Mouse (Mus musculus) limb, embryonic 11.5 days (tissue): ENCODE results near the gene Mylk. TPM values are rescaled to one million over a fixed set of nuclear protein-coding genes. Genes with fewer than 3 reads are reported as not detected.
A peak's percentile ranks its signal among the peaks of the same experiment; 100 is the strongest.

Source experiments
- ATAC-seq: fragments of 200-750 bp; cut with Nextera tagmentation; 2 replicates; pipeline ENCODE4 v1.8.0; 2017; ENCODE audit warnings: low read depth; ENCODE audit not compliant: insufficient number of reproducible peaks, low FRiP score, low TSS enrichment
- DNase-seq: peaks from one replicate; pipeline ENCODE4 v3.0.0-alpha.2; 2015; ENCODE audit warnings: low spot score
- H3K27ac ChIP-seq: fragments of 300-500 bp; sonication (generic); replicated peaks from 2 replicates; pipeline ENCODE4 v1.5.1; 2014; ENCODE audit warnings: low read depth, mild to moderate bottlenecking, low read length
- H3K27me3 ChIP-seq: fragments of 300-500 bp; sonication (generic); 2 replicates; pipeline ENCODE4 v1.6.1; 2014; ENCODE audit warnings: mild to moderate bottlenecking, low read length, mixed read lengths; ENCODE audit not compliant: control insufficient read depth, insufficient read depth
- H3K36me3 ChIP-seq: fragments of 300-500 bp; sonication (generic); 2 replicates; pipeline ENCODE4 v1.6.1; 2014; ENCODE audit warnings: mild to moderate bottlenecking, low read length, moderate library complexity, mixed read lengths; ENCODE audit not compliant: control insufficient read depth, insufficient read depth
- H3K4me1 ChIP-seq: fragments of 300-500 bp; sonication (generic); 2 replicates; pipeline ENCODE4 v1.6.1; 2014; ENCODE audit warnings: low read length, mixed read lengths; ENCODE audit not compliant: control insufficient read depth, insufficient read depth
- H3K4me2 ChIP-seq: fragments of 300-500 bp; sonication (generic); 2 replicates; pipeline ENCODE4 v1.6.1; 2014; ENCODE audit warnings: low read depth, mild to moderate bottlenecking, moderate library complexity; ENCODE audit not compliant: severe bottlenecking
- H3K4me3 ChIP-seq: fragments of 300-500 bp; sonication (generic); 2 replicates; pipeline ENCODE4 v1.5.1; 2014; ENCODE audit warnings: low read depth, low read length
- H3K9ac ChIP-seq: fragments of 300-500 bp; sonication (generic); 2 replicates; pipeline ENCODE4 v1.6.1; 2014; ENCODE audit warnings: mild to moderate bottlenecking, low read length
- H3K9me3 ChIP-seq: fragments of 300-500 bp; sonication (generic); 2 replicates; pipeline ENCODE4 v1.6.1; 2016; ENCODE audit warnings: low read length; ENCODE audit not compliant: control insufficient read depth
- whole genome bisulfite sequencing: fragments of 180-500 bp; shearing (Covaris S2); extraction: QIAGEN DNeasy Blood & Tissue Kit; methylation state at CpG from one replicate; pipeline ENCODE4 v1.1.7; 2014; 5-methylcytosine and 5-hydroxymethylcytosine counted together
- polyA plus RNA-seq: library from polyadenylated mRNA; unstranded; fragments of >200 nt; fragmentation: Nextera tagmentation; extraction: Ambion mirVana; gene quantifications from 2 replicates; pipeline ENCODE4 v1.2.1, GENCODE M21; 2014

Gene Mylk
- polyA plus RNA-seq, 1 experiment from 2014 or later = 5.4 TPM

DNA sequence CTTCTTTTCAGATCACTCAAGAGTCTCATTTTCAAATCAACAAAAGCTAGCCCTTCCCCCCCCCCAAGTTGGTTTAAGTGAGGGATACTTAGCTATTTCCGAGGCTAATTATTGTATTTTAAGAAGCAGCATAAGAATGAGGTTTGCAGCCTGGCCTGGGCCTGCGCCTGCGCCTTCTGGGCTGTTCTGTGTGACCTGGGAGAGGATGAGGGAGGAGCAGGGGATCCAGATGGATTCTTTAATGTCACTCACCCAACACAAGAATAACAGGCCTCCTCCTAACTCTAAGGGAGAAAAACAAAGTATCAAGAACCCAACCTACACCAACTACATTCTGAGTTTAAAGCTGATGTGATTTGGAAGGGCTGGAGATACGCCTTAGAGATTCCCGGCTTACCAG is 214.3 kb downstream of the Mylk start:
- ATAC-seq (no peak), DNase-seq (no peak)
- WGBS = 87% methylated on average over 5 of the region's 5 CpGs
- Histone ChIP-seq H3K4me3 (no peak overlapping the region), H3K9ac (no peak overlapping the region), H3K27ac (no peak overlapping the region), H3K36me3 (no peaks in the 10 kb centered on the region), H3K4me2 (no peak overlapping the region), H3K4me1 (peaks cover 26% of the 10 kb centered on the region), H3K27me3 (no peaks in the 10 kb centered on the region), H3K9me3 (0 out of 2 replicates have a peak, but pooled peaks cover 4% of the 10 kb centered on the region)

DNA sequence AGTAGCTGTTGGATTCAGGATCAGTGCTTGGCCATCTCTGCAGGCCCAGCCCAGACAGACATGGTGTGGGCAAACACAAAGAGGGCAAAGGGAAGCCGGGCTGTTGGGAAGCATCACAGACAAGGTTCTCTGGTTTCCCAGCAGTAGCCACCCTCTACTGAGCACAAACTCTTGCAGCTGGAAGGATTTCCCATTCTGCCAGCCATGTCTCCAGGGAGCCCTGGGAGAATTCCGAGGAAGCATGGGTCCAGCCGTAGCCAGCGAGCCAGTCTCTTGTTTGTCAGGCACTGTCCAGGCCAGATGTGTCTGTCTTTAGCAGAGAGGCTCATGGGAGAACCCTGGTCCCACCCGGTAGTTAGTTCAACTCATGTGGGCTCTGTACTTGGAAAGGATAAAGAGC is 215.2 kb downstream of the Mylk start:
- WGBS = 81% methylated on average over 5 of the region's 5 CpGs
- Histone ChIP-seq H3K27ac (no peak overlapping the region), H3K4me1 (peaks cover 26% of the 10 kb centered on the region)

GRCm38 (mm10) chr16:34960866-34961582 is 216.0 kb downstream of the Mylk start:
- H3K4me2 ChIP-seq = no peak overlapping the region
- no peaks in the 10 kb centered on the region for H3K36me3 ChIP-seq
- no peak overlapping the region for H3K9ac ChIP-seq
- H3K27me3 ChIP-seq = no peaks in the 10 kb centered on the region
- H3K9me3 ChIP-seq = no peaks in the 10 kb centered on the region
- no peak for ATAC-seq
- DNase-seq = no peak
- H3K4me1 ChIP-seq = peaks cover 26% of the 10 kb centered on the region
- WGBS = 53% methylated on average over 9 of the region's 9 CpGs
- no peak overlapping the region for H3K27ac ChIP-seq
- no peak overlapping the region for H3K4me3 ChIP-seq

More for the DNA sequence above, 215.2 kb downstream of the Mylk start:
- DNase-seq (no peak), ATAC-seq (no peak)
- H3K9me3 ChIP-seq = no peaks in the 10 kb centered on the region
- no peaks in the 10 kb centered on the region for H3K36me3 ChIP-seq
- no peaks in the 10 kb centered on the region for H3K27me3 ChIP-seq
- H3K4me3 ChIP-seq = no peak overlapping the region
- no peak overlapping the region for H3K9ac ChIP-seq
- H3K4me2 ChIP-seq = no peak overlapping the region

- no peak for ATAC-seq
- Histone ChIP-seq H3K9ac (no peak overlapping the region), H3K27me3 (no peaks in the 10 kb centered on the region), H3K4me3 (no peak overlapping the region), H3K36me3 (no peaks in the 10 kb centered on the region), H3K27ac (no peak overlapping the region), H3K4me2 (no peak overlapping the region), H3K4me1 (peaks cover 23% of the 10 kb centered on the region), H3K9me3 (no peaks in the 10 kb centered on the region)
- DNase-seq = no peak
- WGBS = 89% methylated on average over 4 of the region's 4 CpGs
Observed at GRCm38 (mm10) chr16:34962322-34962721, 217.3 kb downstream of the Mylk start.

DNA sequence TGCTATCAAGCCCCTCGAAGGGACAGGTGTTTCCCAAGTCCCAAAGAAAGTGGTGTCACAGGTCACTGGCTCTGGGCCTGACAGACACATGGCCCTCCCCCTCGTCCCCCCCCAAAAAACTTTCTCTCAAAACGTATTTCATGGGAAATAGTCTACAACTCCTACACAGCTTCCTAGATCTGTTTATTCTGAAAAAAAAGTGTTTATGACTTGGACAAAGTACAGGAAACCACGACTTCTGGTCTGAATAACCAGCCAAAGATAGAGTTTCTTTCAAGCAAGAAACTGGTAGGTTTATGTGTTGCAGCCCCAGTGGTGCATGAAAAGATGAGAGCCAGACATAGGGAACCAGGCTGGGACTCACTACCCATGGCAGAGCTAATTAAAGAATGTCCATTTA is 218.0 kb downstream of the Mylk start:
- ATAC-seq = no peak
- Histone ChIP-seq H3K27ac (no peak overlapping the region), H3K4me1 (peaks cover 20% of the 10 kb centered on the region), H3K36me3 (no peaks in the 10 kb centered on the region), H3K9me3 (no peaks in the 10 kb centered on the region), H3K4me3 (no peak overlapping the region), H3K27me3 (no peaks in the 10 kb centered on the region), H3K4me2 (no peak overlapping the region), H3K9ac (no peak overlapping the region)
- no peak for DNase-seq
- WGBS = 49% methylated on average over 4 of the region's 4 CpGs

DNA sequence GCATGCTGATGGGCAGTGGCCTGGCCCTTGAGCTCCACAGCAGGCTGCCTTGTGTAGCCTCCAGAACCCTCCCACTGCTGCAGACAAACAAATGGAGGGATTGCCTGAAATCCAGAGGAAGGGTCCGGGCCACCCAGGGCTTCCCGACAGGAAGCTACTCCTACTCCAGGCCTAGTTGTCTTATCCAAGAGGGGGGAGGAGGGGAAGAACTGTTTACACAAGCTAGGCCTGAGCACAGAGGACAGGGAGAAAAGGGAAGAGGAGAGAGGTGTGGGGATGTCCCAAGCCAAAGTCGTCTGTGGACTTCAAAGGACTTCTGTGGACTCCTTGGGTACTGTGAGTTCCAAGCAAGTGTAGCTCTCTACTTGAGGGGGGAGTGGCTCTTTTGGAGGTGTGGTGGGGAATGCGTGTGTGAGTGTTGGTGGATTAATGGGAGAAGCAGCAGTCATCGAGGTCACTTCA is 221.6 kb downstream of the Mylk start:
- H3K9ac ChIP-seq = no peak overlapping the region
- no peak overlapping the region for H3K27ac ChIP-seq
- no peaks in the 10 kb centered on the region for H3K9me3 ChIP-seq
- H3K4me1 ChIP-seq = peaks cover 8% of the 10 kb centered on the region; the same call in 1 of the 2 replicates
- no peaks in the 10 kb centered on the region for H3K36me3 ChIP-seq
- H3K4me2 ChIP-seq = no peak overlapping the region
- H3K4me3 ChIP-seq = no peak overlapping the region
- WGBS = 50% methylated on average over 5 of the region's 5 CpGs
- ATAC-seq (no peak), DNase-seq (no peak)
- H3K27me3 ChIP-seq = no peaks in the 10 kb centered on the region

DNA sequence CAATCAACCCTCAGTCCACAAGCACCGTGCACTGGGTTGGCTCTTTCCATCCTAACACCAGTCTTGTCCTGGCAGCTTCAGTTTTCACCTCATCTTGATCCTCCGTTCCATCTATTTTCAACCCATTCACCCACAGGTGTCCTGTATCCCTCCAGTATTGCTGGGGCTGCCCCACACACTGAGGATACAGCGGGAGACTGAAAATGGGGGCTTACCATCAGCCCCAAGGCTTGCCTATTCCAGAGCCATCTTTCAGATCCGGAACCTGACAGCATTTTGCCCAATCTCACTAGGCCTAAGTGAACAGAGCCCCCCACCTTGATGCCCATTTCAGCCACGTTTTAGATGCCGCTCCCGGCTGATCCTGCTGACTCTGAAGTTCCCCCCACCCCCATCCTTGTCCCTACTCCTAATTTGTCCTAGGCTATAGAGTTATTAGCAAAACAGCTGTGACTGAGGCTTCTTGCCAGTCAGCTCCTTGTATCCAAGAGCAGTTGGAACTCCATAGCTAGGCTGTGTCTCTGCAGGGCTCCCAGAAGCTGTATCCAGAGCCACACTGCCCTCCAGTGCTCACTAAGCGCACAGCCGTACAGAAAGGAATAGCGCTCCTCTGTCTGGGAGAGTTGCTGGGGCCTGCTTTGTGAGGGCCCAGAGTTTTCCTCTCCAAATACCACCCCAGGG is 222.2 kb downstream of the Mylk start:
- 53% methylated on average over 10 of the region's 10 CpGs for WGBS
- H3K9ac ChIP-seq = no peak overlapping the region
- H3K9me3 ChIP-seq = no peaks in the 10 kb centered on the region
- DNase-seq = peak; percentile 80
- no peak overlapping the region for H3K4me3 ChIP-seq
- H3K27me3 ChIP-seq = no peaks in the 10 kb centered on the region
- ATAC-seq = peak; percentile 87; the same call in 1 of the 2 replicates
- H3K36me3 ChIP-seq = no peaks in the 10 kb centered on the region
- no peak overlapping the region for H3K4me2 ChIP-seq
- H3K4me1 ChIP-seq = peaks cover 8% of the 10 kb centered on the region; the same call in 1 of the 2 replicates
- H3K27ac ChIP-seq = no peak overlapping the region

DNA sequence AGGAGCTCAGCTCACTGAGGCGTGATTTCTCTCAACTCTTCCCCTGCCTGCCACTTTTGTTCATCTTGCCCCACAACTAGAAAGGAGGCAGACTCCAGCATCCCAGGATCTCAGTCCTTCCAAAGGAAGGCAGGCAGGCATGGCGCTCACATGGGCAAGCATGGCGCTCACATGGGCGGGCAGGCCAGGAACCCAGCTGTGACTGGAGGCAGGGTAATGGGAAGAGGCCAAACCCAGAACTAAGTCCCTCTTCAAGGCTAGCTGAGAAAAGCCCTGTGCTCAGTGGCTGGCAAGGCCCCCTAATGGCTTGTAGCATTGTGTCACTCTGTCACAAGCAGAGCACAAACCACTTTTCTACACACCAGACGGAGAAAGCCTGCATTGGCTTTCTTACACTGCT is 223.2 kb downstream of the Mylk start:
- Histone ChIP-seq H3K4me1 (peaks cover 6% of the 10 kb centered on the region; the same call in 1 of the 2 replicates), H3K4me3 (no peak overlapping the region), H3K4me2 (no peak overlapping the region), H3K27me3 (no peaks in the 10 kb centered on the region), H3K9ac (no peak overlapping the region), H3K9me3 (no peaks in the 10 kb centered on the region), H3K36me3 (no peaks in the 10 kb centered on the region), H3K27ac (no peak overlapping the region)
- WGBS = 82% methylated on average over 5 of the region's 5 CpGs
- DNase-seq (no peak), ATAC-seq (no peak)
